Mouse (Mus musculus): ENCODE data around the gene Cldn11.
"Not testable (repeated sequence)": the region's sequence is repeated elsewhere in the genome, so short reads cannot be mapped to it uniquely, and the experiment has no call there.

Gene Cldn11

GRCm38 (mm10) chr3:31149706-31150105 is at the start of gene Cldn11:
Cldn11 (plus strand) TSS chr3:31149920.
- no peak for DNase-seq (ENCODE audit: low read depth)

- no peak for DNase-seq (ENCODE audit: low read depth)
Measured at GRCm38 (mm10) chr3:31100026-31100425, 49.7 kb upstream of the Cldn11 start.

GRCm38 (mm10) chr3:31100802-31101201 is 48.9 kb upstream of the Cldn11 start:
- no peak for DNase-seq (ENCODE audit: low read depth)

DNA sequence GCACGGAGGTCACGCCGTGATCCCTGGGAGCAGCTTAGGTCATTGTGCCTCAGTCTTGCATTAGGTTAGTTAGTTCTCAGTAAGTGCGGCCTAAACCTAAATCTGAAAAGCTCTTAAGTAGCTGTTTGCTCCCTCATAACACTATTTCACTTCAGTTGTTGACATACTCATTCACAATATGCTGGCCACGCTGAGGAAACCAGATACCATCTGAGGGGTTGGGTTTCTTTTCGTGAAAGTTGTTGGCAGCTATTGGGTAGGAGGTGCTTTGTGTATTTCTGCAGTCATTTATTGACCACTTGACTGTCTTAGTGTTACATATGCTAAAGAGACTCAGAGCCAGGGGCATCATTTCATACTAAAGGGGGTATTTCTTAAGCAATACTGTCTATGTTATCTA is 44.8 kb upstream of the Cldn11 start:
- no peak for DNase-seq (ENCODE audit: low read depth)

DNA sequence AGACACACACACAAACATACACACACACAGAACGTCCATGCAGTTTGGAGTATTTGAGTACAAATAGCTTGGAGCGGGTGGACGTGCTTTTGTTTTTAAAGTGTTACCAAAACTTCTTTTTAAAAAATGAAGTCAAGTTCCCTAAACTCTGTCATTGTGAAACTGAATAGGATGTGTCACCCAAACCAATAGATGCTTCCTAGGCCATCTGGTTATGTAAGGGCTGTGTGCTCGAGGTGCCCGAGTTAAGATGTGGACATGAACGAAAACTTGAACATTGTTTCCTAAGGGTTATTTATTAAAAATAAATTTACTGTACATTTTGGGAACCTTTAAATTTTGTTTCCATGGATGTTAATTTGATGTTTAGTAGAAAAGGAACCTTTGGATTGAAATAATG is 43.1 kb upstream of the Cldn11 start:
- DNase-seq (ENCODE audit: low read depth) = no peak

GRCm38 (mm10) chr3:31107674-31108073 is 42.0 kb upstream of the Cldn11 start:
- DNase-seq (ENCODE audit: low read depth) = no peak

DNA sequence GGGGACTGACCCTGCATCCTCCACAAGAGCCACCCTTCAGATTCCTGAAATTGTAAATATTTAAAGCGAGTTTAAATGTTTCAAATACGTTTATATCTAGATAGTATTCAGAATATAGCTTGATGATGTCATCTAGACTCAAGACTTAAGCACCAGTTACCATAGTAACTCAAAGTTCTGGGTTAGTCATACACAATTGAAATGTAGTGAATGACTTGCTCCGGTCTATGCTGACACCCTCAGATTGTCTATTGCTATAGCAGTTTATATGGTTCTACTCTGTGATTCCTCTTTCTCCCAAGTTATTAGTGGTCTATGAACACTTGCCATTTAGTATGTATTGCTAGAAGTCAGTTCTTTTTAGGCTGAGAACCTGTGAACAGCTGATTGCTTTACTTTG is 40.6 kb upstream of the Cldn11 start:
- no peak for DNase-seq (ENCODE audit: low read depth)

DNA sequence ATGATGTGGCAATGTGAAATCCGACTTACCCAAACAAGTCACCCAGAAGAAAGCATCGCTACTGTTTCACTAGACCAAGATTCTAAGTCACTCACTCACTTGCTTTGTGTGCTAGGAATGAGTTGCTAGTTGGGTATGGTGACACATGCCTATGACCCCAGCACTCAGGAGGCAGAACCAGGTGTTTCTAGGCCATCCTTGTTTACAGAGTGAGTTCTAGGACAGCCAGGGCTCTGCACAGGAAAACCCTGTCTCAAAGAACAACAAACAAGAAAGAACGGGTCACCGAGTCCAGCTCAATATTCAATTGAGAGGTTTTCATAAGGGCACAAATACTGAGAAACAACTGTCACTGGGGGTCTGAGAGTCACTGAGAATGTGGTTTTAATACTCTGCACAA is 26.6 kb upstream of the Cldn11 start:
- DNase-seq (ENCODE audit: low read depth) = no peak

GRCm38 (mm10) chr3:31126303-31126702 is 23.4 kb upstream of the Cldn11 start:
- no peak for DNase-seq (ENCODE audit: low read depth)

DNA sequence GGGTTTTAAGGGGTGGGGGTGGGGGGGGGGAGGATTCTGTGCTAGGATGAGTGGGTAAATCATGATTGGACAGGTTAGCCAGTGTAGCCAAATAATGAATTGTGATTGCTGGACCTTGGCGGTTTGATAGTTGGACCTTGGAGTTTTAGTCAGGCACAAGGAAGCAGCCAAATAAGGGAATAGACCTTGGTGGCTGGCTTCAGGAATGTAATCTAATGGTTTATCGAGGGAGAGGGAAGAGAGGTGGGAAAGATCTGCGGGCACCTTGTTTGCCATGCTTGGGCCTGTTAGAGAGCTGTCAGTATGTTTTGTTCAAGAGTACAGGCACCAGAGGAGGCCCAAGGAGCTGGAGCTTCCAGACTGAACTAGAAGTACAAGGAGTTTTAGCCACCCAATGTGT is 22.9 kb upstream of the Cldn11 start:
- no peak for DNase-seq (ENCODE audit: low read depth)

DNA sequence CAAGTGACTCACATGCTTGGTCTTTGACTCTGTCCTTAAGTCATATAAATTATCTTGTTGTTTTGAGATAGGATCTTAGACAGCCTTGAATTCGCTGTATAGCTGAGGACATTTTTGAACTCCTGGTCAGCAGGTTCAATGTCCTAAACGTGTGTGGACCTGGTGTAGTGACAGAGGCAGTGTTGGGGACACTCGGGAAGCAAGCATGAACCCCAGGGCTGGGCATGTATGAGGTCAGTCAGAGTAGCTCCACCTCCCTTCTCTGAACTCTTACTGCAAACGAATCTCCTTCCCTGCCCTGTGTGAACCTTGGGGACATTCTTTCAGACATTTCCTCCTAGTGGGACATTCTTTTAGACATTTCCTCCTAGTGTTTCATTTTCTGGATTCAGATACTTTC is 20.0 kb upstream of the Cldn11 start:
- no peak for DNase-seq (ENCODE audit: low read depth)

DNA sequence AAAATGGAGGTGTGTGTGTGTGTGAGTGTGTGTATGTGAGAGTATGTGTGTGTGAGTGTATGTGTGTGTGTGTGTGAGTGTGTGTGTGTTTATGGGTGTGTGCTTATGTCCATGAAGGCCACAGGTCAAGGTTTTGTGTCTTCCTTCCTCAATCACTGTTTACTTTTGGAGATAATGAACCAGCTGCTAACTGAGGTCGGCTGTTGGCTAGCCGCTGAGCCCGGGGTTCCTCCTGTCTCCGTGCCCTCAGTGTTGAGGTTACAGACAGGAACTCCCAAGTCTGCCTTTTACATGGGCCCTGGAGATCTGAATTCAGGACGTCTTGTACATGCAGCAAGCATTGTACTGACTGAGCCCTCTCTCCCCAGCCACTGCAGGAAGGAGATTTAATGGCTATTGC is 16.1 kb upstream of the Cldn11 start:
- DNase-seq (ENCODE audit: low read depth) = no peak

DNA sequence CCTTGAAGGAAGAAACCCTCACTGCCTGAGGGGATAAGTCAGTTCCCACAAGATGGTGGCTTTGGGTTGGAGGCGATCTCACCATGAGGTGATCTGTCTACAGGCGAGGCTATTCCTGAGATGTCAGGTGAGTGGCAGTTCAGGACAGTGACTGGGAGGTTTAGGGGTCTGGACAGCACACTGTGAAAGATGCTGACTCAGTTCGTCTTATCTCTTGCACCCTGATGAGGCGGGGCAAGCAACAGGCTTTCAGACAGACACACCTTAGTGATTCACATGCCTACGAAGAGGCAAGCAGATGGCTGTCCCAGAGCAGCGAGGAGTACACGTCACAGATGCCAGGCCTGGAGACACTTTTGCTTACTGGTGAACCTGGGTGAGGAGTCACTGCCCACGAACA is 15.5 kb upstream of the Cldn11 start:
- DNase-seq (ENCODE audit: low read depth) = peak; percentile 35

- DNase-seq (ENCODE audit: low read depth) = no peak
Measured at GRCm38 (mm10) chr3:31134696-31135095, 15.0 kb upstream of the Cldn11 start.

DNA sequence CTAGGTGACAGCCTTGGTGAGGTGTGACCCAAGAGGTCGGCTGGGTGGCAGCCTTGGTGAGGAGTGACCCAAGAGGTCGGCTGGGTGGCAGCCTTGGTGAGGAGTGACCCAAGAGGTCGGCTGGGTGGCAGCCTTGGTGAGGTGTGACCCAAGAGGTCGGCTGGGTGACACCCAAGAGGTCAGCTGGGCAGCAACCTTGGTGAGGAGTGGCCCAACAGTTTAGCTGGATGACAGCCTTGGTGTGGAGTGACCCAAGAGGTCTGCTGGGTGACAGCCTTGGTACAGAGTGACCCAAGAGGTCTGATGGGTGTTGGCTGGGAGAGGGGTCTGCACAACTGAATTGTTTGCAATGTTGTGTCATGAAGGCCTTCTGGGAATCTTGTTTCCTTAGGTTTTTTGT is 13.1 kb upstream of the Cldn11 start:
- DNase-seq (ENCODE audit: low read depth) = not testable (repeated sequence)

- DNase-seq (ENCODE audit: low read depth) = peak; percentile 75
Measured at GRCm38 (mm10) chr3:31138454-31139424, 11.0 kb upstream of the Cldn11 start.

- no peak for DNase-seq (ENCODE audit: low read depth)
Measured at GRCm38 (mm10) chr3:31141621-31142020, 8.1 kb upstream of the Cldn11 start.

- DNase-seq (ENCODE audit: low read depth) = not testable (repeated sequence)
Measured at GRCm38 (mm10) chr3:31145222-31145621, 4.5 kb upstream of the Cldn11 start.

DNA sequence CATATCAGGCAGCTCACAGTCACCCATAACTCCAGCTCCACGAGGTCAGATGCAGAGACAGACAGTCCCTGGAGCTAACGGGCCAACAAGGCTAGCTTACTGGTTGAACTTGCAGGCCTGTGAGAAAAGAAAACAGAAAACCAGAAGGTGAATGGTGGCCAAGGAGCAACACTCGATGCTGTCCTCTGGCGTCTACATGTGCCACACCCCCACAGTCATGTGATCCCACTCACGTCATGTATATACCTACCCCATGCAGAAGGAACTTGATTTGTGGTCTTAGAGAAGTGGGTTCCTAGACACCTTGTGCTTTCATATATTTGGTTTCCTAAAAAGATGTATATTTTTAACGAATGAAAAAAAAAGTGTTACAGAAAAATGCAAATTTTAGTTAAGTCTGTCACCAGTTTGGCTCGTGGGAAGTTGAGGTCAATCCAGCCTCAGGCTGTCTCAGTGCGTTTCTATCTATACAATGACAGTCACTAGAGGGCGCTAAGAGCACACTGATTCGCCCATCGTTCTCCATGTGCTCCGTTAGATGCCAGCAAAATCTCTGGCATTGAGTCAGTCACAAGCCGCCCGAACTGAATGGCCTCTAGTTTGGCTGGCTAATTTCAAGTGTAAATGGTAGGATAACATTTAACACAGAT is 4.0 kb upstream of the Cldn11 start:
- DNase-seq (ENCODE audit: low read depth) = peak; percentile 68

DNA sequence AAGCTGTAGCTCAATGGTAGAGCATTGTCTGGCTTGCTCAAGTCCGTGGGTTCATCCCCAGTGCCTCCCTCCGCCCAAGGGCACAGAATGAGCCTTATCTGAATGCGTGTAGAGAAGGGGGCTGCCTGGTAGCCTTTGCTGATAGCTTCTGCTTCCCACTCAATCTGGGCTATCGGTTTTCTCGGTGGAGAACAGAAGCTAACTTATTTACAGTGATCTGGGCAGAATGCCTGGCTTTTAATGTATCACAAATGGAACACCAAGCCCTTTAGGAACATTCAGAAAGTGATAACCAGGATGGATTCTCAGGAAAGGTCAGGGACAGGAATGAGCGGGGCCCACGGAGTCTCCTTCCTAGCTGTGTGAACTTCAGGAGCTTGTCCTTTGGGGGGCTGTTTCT is 1.1 kb upstream of the Cldn11 start:
- no peak for DNase-seq (ENCODE audit: low read depth)

DNA sequence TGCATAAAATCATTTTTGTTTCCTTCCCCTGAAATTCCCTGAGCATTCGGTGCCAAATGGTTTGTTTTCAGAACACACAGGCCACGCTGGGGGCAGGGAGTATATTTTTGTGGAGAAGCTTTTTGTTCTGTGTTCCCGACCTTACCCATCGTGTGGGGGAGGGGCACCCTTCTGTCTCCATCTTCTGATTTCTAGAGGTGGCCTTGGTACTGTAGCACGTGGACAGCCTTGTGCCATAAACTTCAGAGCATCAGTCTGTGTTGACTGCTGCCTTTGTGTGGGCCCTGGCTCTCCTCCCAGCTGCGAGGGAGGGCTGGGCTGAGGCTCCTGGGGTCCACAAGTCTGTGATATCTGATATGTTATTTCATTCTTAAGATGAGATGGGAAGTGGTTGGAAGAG is 2.4 kb downstream of the Cldn11 start:
- DNase-seq (ENCODE audit: low read depth) = no peak

DNA sequence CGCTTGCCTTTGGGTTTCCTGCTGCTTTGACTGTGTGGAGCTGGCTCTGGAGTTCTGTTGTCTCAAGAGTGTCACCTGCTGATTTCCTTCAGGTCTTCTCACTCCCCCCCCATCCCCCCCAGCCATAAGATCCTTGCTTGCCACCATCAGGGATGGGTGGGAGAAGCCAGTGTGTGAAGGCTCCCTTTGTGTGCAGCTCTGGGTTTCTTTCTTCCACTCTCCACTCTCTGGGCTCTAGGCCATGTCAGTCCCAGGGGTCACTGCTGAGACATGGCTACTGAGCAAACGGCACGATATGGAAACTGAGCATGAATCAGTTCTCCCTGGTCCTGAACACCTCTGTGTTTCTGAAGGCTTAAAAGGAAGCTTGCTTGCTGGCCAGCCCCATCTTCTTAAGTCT is 6.4 kb downstream of the Cldn11 start:
- no peak for DNase-seq (ENCODE audit: low read depth)

GRCm38 (mm10) chr3:31157776-31158175 is 8.1 kb downstream of the Cldn11 start:
- no peak for DNase-seq (ENCODE audit: low read depth)

Measured in c-Kit-positive CD71-positive TER-119-negative erythroid progenitor cells, embryonic 14.5 days (primary cell).